Mouse (Mus musculus) embryo, embryonic 9.5 days (tissue): Measurements from ENCODE around the gene Gpsm3.
A peak's percentile ranks its signal among the peaks of the same experiment; 100 is the strongest.

Experiments
- DNase-seq: peaks from one replicate; pipeline ENCODE4 v3.0.0-alpha.2; 2017; ENCODE audit errors: extremely low spot score

The Gpsm3 gene

GRCm38 (mm10) chr17:34582528-34582927, 7.1 kb upstream of the Gpsm3 start:
- no peak for DNase-seq

GRCm38 (mm10) chr17:34583397-34583796, 6.2 kb upstream of the Gpsm3 start:
- no peak for DNase-seq

- no peak for DNase-seq
Measured at GRCm38 (mm10) chr17:34583819-34584218, 5.8 kb upstream of the Gpsm3 start.

- no peak for DNase-seq
Measured at GRCm38 (mm10) chr17:34585121-34585520, 4.5 kb upstream of the Gpsm3 start.

- DNase-seq = no peak
Measured at GRCm38 (mm10) chr17:34585877-34586771, 3.5 kb upstream of the Gpsm3 start.

GRCm38 (mm10) chr17:34586796-34587422, 2.7 kb upstream of the Gpsm3 start:
- peak; percentile 97 for DNase-seq

GRCm38 (mm10) chr17:34587423-34587811, 2.2 kb upstream of the Gpsm3 start:
- DNase-seq = peak; percentile 97

- DNase-seq = no peak
Measured at GRCm38 (mm10) chr17:34587814-34588213, 1.8 kb upstream of the Gpsm3 start.

GRCm38 (mm10) chr17:34588767-34589166, 839 bp upstream of the Gpsm3 start:
- DNase-seq = no peak

GRCm38 (mm10) chr17:34589206-34589605, 400 bp upstream of the Gpsm3 start:
- DNase-seq = no peak

GRCm38 (mm10) chr17:34590154-34590987, 765 bp downstream of the Gpsm3 start:
- DNase-seq = no peak

GRCm38 (mm10) chr17:34591029-34591993, 1.7 kb downstream of the Gpsm3 start, which contains the start of gene Pbx2:
Pbx2 (plus strand) TSS chr17:34591266.
- no peak for DNase-seq

- DNase-seq = peak; percentile 96
Measured at GRCm38 (mm10) chr17:34591994-34592375, 2.4 kb downstream of the Gpsm3 start.

GRCm38 (mm10) chr17:34592581-34593549, 3.3 kb downstream of the Gpsm3 start:
- DNase-seq = peak; percentile 70

- DNase-seq = no peak
Measured at GRCm38 (mm10) chr17:34593752-34594525, 4.3 kb downstream of the Gpsm3 start.

- DNase-seq = no peak
Measured at GRCm38 (mm10) chr17:34596098-34596497, 6.5 kb downstream of the Gpsm3 start.

GRCm38 (mm10) chr17:34597566-34598095, 8.0 kb downstream of the Gpsm3 start, which contains the start of gene Ager:
Ager (plus strand) TSS chr17:34597862.
- DNase-seq = no peak

GRCm38 (mm10) chr17:34599891-34600290, 10.3 kb downstream of the Gpsm3 start:
- no peak for DNase-seq

- DNase-seq = no peak
Measured at GRCm38 (mm10) chr17:34601796-34602195, 12.2 kb downstream of the Gpsm3 start.
